Mouse (Mus musculus): ENCODE measurements around the gene Tnfrsf14. TPM values are rescaled to one million over a fixed set of nuclear protein-coding genes. Genes with fewer than 3 reads are reported as not detected.

Tnfrsf14 gene
- total RNA-seq (2012; rRNA removed) (8.6 and 13.4 TPM in 2 replicates), polyA plus RNA-seq (2012; ENCODE audit: insufficient read depth in 1 of 2, insufficient read length in 2 of 2, low read depth in 1 of 2, low replicate concordance in 2 of 2, missing spikeins in 1 of 2) (1 to 10 TPM in 1 of 2 experiments, not detected in 1; 8.2 TPM)

DNA sequence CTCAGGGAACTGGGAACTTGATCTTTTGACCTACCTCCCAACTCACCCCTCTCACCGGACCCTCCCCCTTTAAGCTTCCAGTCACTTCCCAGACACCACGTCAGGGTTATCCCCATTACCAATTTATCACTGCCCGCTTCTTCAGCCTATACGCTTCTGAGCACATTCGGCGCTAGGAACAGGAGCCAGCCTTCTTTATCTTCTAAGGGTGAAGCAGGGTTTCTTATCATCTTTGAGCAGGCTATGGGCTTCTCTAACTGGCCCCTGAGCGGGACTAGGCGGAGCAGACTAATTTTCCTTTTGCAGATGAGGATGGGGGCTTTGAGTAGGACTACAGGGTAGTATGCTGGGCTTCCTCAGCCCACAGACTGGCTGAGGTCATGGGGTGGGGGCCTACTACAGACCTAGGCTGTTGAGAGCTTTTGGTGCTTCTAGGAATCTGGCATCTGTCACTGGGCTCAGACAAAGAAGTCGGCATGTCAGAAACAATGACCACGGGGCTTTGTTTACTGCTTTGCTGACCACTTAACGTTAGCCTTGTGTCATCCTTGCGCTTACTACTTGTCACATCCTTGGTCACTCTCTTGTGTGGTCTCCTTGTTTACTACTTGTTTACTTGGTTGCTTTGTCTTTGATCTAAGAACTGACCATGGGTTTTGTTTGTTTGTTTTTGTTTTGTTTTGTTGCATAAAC lies at the start of gene Tnfrsf14:
TSS of gene Tnfrsf14 (minus strand) at position 169 of the 693 bp plus-strand sequence.
- peak within 1 kb of the TSS; percentile 68 for H3K9ac ChIP-seq (ENCODE audit: control insufficient read depth, low read depth, low read length, poor library complexity, severe bottlenecking)
- no peaks in the 10 kb centered on the region; the same call in none of the 2 replicates for H3K79me2 ChIP-seq (ENCODE audit: control insufficient read depth, insufficient read depth, low read length, poor library complexity)
- H3K4me1 ChIP-seq (ENCODE audit: control insufficient read depth in 1 of 2, insufficient read depth in 2 of 2, low read length in 2 of 2): peaks cover 3 to 24% of the 10 kb centered on the region in 2 experiments; a peak in 3 of 4 replicates
- H3K9me3 ChIP-seq (replicated peaks; ENCODE audit: insufficient read depth, low read length): no peaks in the 10 kb centered on the region
- peak; percentile 85 for DNase-seq (ENCODE audit: low read depth, low spot score)
- peaks cover 0 to 4% of the 10 kb centered on the region in 2 experiments; a peak in 1 of 4 replicates for H3K36me3 ChIP-seq (ENCODE audit: control insufficient read depth in 1 of 2, insufficient read depth in 2 of 2, low read length in 2 of 2)
- H3K4me3 ChIP-seq (ENCODE audit: control insufficient read depth in 1 of 2, insufficient read depth in 1 of 2, low read depth in 2 of 2, low read length in 2 of 2): peak within 1 kb of the TSS; percentile 58 to 76
- H3K27me3 ChIP-seq (ENCODE audit: control insufficient read depth in 1 of 2, insufficient read depth in 2 of 2, low read length in 2 of 2): no peaks in the 10 kb centered on the region; a peak in 1 of 4 replicates
- H3K27ac ChIP-seq (ENCODE audit: control insufficient read depth, low read depth, low read length): peak within 1 kb of the TSS; percentile 89
- TF ChIP-seq NRF1 (IDR thresholded peaks at IDR 0.05; ENCODE audit: insufficient read depth, low read depth, low read length, poor library complexity, severe bottlenecking) (no peak), TAL1 (IDR thresholded peaks at IDR 0.05; ENCODE audit: low read length) (peak; percentile 89), HCFC1 (IDR thresholded peaks at IDR 0.05; ENCODE audit: low read depth, low read length) (no peak), ZMIZ1 (IDR thresholded peaks at IDR 0.05; ENCODE audit: low read depth, low read length) (peak; percentile 55), MEF2A (IDR thresholded peaks at IDR 0.05; ENCODE audit: extremely low read depth, insufficient replicate concordance, low read depth, low read length, poor library complexity, severe bottlenecking) (no peak), MAX (IDR thresholded peaks at IDR 0.05; ENCODE audit: low read length) (no peak), POLR2AphosphoS5 (IDR thresholded peaks at IDR 0.05; ENCODE audit: borderline replicate concordance, low read depth, low read length) (no peak), KAT2A (conservative IDR thresholded peaks at IDR 0.05; ENCODE audit: low read depth, low read length) (no peak), NELFE (IDR thresholded peaks at IDR 0.05; ENCODE audit: low read depth, low read length) (peak; percentile 50), CTCF (IDR thresholded peaks at IDR 0.05 in 2 of 3, conservative IDR thresholded peaks at IDR 0.05 in 1 of 3; ENCODE audit: control insufficient read depth in 1 of 3, insufficient read depth in 1 of 3, low read depth in 2 of 3, low read length in 3 of 3, poor library complexity in 1 of 3, severe bottlenecking in 1 of 3) (no peak), ZC3H11A (IDR thresholded peaks at IDR 0.05; ENCODE audit: low read depth, low read length) (no peak), MAZ (IDR thresholded peaks at IDR 0.05; ENCODE audit: low read depth, low read length) (0 out of 2 replicates have a peak, but pooled peaks have one; percentile 22), ZNF384 (IDR thresholded peaks at IDR 0.05; ENCODE audit: low read depth, low read length) (no peak), SIN3A (IDR thresholded peaks at IDR 0.05; ENCODE audit: low read length) (peak; percentile 55; the same call in 1 of the 2 replicates), POLR2AphosphoS2 (IDR thresholded peaks at IDR 0.05; ENCODE audit: low read length) (no peak), BHLHE40 (IDR thresholded peaks at IDR 0.05; ENCODE audit: borderline replicate concordance, low read depth, low read length) (no peak; the same call in 1 of the 2 replicates), MYB (IDR thresholded peaks at IDR 0.05; ENCODE audit: low read depth, low read length) (no peak; the same call in 1 of the 2 replicates), UBTF (IDR thresholded peaks at IDR 0.05; ENCODE audit: borderline replicate concordance, insufficient read depth, low read depth, low read length) (0 out of 2 replicates have a peak, but pooled peaks have one; percentile 63), MXI1 (IDR thresholded peaks at IDR 0.05; ENCODE audit: low read depth, low read length) (peak; percentile 79; the same call in 1 of the 2 replicates), CHD2 (IDR thresholded peaks at IDR 0.05; ENCODE audit: low read length) (no peak), EP300 (IDR thresholded peaks at IDR 0.05; ENCODE audit: low read depth in 1 of 2, low read length in 2 of 2) (peak; percentile 78 to 89), ELF1 (IDR thresholded peaks at IDR 0.05; ENCODE audit: low read depth, low read length) (0 out of 2 replicates have a peak, but pooled peaks have one; percentile 41), E2F4 (IDR thresholded peaks at IDR 0.05; ENCODE audit: borderline replicate concordance, low read depth, low read length) (no peak), RCOR1 (IDR thresholded peaks at IDR 0.05; ENCODE audit: low read depth, low read length) (peak; percentile 66), GATA1 (IDR thresholded peaks at IDR 0.05; ENCODE audit: low read depth, low read length) (peak; percentile 90), USF2 (IDR thresholded peaks at IDR 0.05; ENCODE audit: borderline replicate concordance in 1 of 2, insufficient read depth in 1 of 2, low read depth in 1 of 2, low read length in 2 of 2) (no peak), TCF12 (IDR thresholded peaks at IDR 0.05; ENCODE audit: low read depth, low read length) (peak; percentile 91), GABPA (IDR thresholded peaks at IDR 0.05; ENCODE audit: low read depth, low read length) (no peak), RAD21 (IDR thresholded peaks at IDR 0.05; ENCODE audit: low read depth, low read length) (no peak), TBP (IDR thresholded peaks at IDR 0.05; ENCODE audit: low read depth, low read length) (peak; percentile 84), POLR2A (IDR thresholded peaks at IDR 0.05; ENCODE audit: control insufficient read depth in 1 of 2, insufficient read depth in 1 of 2, low read depth in 1 of 2, low read length in 2 of 2, poor library complexity in 1 of 2) (peak in 1 of 2 experiments; percentile 78; a peak in 2 of 4 replicates), SMC3 (IDR thresholded peaks at IDR 0.05; ENCODE audit: low read depth, low read length) (no peak), MYC (IDR thresholded peaks at IDR 0.05; ENCODE audit: low read depth, low read length) (no peak), CHD1 (IDR thresholded peaks at IDR 0.05; ENCODE audit: low read depth, low read length) (0 out of 2 replicates have a peak, but pooled peaks have one; percentile 22), ETS1 (IDR thresholded peaks at IDR 0.05; ENCODE audit: low read depth, low read length) (peak; percentile 61)

Measured in MEL (cell line).